Mouse (Mus musculus) lung, postnatal 25 days (tissue): ENCODE measurements at regions not wholly inside any gene's neighbourhood (a gene's known extent, or its start where the extent isn't known, plus 50 kb on each side); places are given as distances from the start of the nearest gene placed in this dataset.
"Not testable (repeated sequence)": the region's sequence is repeated elsewhere in the genome, so short reads cannot be mapped to it uniquely, and the experiment has no call there.

Source experiments
- DNase-seq: peaks from one replicate; pipeline ENCODE4 v3.0.0; 2022; ENCODE audit warnings: low spot score

GRCm38 (mm10) chr3:5806947-5807575, 56.5 kb downstream of the Gm8797 start:
- DNase-seq, result no peak

DNA sequence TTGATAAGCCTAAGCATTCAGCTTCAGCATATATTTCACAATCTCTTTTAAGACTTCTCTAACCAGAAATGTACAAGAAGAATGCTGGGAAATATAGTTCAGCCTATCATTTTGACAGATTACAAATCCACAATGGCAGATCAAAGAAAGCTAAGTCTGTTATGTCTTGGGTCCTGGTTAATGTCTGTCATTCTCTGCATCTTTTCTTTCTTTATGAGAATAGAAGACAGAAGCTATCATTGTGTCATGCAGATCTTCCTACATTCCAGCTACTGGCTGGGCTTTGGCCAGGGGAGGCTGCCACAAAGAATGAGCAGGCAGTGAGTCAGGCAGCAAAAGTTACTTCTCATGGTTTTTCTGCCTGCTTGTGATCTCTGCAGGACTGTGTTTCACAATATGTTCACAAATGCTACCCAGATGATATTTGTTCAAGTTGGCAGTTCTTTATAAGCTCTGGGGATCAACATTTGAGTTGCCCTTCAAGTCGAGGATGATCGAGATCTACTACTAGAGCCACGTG, 60.5 kb downstream of the Gm8797 start:
- no peak for DNase-seq

DNA sequence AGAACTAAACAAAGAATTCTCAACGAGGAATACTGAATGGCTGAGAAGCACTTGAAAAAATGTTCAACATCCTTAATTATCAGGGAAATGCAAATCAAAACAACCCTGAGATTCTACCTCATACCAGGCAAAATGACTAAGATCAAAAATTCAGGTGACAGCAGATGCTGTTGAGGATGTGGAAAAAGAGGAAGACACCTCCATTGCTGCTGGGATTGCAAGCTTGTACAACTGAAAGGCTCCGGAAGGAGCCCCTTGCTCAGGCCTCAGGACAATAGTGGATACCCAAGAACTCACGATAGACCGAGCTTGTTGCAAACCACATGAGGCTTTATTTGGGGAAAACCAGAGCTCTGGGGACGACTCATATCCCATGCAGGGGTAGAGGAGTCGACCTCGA, 69.6 kb downstream of the Gm8797 start:
- not testable (repeated sequence) for DNase-seq

DNA sequence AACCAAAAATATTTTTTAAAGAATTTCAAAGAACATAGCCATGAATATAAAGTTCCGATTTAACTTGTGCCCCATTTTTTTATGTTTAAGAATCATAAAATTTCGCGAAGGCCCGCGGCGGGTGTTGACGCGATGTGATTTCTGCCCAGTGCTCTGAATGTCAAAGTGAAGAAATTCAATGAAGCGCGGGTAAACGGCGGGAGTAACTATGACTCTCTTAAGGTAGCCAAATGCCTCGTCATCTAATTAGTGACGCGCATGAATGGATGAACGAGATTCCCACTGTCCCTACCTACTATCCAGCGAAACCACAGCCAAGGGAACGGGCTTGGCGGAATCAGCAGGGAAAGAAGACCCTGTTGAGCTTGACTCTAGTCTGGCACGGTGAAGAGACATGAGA, 109.6 kb downstream of the Gm8797 start:
- DNase-seq, result peak; percentile 99

GRCm38 (mm10) chr3:5870407-5870806, 119.8 kb downstream of the Gm8797 start:
- no peak for DNase-seq

DNA sequence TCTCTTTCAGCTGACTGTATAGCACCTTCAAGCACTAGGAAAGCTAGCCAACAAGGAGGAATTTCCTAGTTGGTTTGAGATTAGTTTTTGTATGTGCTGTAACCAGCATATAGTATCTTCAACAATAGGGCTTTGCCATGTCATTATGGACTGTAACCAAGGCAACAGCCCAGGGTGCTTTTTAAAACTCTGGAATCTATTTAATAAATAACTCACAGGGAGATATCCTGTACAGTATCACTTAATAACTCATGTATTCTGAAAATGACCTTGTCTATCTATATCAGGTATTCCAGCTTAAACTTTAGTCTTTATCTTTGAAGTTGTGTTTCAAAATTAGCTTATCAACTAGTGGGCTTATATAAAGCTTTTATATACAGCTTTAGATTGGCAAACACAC, 128.5 kb downstream of the Gm8797 start:
- DNase-seq, result no peak

- no peak for DNase-seq
Measured at GRCm38 (mm10) chr3:5917536-5917935, 166.9 kb downstream of the Gm8797 start.

- not testable (repeated sequence) for DNase-seq
Measured at GRCm38 (mm10) chr3:5950243-5950642, 199.6 kb downstream of the Gm8797 start.

GRCm38 (mm10) chr3:5989011-5989645, 238.5 kb downstream of the Gm8797 start:
- DNase-seq, result not testable (repeated sequence)

DNA sequence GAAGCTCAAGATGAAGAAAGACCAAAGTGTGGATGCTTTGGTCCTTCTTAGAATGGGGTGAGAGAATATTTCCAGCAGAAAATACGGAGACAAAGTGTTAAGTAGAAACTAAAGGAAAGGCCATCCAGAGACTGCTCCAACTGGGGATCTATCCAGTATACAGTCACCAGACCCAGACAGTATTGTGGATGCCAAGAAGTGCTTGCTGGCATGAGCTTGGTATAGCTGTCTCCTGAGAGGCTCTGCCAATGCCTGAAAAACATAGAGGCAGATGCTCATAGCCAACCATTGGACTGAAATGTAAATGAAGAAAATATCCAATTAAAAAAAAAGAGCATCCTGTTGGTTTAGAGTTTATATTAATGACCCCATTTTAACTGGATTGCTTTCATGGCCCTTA, 253.8 kb downstream of the Gm8797 start:
- DNase-seq, result no peak

GRCm38 (mm10) chr3:6018749-6019148, 268.1 kb downstream of the Gm8797 start:
- no peak for DNase-seq

DNA sequence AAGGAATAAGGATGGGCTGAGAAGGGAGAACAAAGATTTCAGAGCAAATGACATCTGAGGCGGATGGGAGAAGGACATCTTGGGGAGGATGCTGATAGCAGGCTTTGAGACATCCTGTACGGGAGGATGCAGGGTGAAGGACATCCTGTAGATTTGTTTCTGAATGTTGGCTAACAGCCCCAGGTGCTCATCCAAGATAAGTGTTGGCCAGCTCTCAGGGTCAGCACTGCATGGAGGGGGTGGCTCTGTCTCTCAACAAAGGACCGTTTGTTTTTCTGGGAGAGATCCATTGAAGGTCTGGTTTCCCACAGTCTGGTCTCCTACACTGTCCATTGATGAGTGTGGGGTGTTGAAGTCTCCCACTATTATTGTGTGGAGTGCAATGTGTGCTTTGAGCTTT, 290.7 kb downstream of the Gm8797 start:
- not testable (repeated sequence) for DNase-seq

DNA sequence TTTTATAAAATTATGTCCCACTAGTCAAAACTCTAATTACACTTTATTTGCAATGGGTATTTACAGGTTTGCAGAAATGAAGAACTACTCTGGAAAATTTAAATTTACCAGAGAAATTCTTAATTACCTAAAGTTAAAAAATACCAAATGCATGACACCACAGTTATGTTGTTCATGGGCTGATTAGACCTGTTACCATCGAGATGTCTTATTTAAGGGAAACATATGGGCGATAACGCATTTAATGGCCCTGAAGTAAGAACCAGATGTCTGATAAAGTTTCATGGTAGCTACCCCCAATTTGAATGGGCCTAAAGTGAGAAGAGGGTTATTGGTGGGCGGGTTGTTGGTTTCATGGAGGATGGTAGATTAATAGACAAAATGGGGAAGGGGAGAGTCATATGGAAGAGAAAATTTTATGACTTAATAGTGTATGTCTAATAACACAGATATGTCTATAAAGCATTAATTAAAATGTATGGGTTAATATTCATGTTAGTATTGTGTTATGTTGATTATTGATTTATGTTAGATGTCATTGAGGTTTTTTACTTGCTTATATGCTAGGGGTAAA, 299.0 kb downstream of the Gm8797 start:
- DNase-seq, result no peak

GRCm38 (mm10) chr3:6051901-6052300, 301.3 kb downstream of the Gm8797 start:
- no peak for DNase-seq

GRCm38 (mm10) chr3:6083855-6084254, 333.2 kb downstream of the Gm8797 start:
- DNase-seq, result no peak

GRCm38 (mm10) chr3:6087267-6087666, 336.7 kb downstream of the Gm8797 start:
- DNase-seq, result no peak

DNA sequence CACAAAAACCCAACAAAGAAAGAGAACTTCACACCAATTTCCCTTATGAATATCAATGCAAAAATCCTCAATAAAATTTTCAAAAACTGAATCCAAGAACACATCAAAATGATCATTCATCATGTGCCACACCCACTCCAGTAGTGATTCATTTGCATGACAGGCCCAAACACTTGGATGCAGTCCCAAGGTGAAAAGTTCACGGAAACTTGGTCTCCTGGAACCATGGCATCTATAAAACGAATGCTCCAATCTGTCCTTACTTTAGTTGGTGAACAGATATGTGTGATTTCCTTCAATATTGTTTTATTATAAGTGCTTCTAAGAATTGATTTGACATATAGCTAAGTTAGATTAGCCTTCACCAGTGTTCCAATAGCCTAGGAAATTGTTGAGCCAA, 343.3 kb downstream of the Gm8797 start:
- DNase-seq, result no peak

DNA sequence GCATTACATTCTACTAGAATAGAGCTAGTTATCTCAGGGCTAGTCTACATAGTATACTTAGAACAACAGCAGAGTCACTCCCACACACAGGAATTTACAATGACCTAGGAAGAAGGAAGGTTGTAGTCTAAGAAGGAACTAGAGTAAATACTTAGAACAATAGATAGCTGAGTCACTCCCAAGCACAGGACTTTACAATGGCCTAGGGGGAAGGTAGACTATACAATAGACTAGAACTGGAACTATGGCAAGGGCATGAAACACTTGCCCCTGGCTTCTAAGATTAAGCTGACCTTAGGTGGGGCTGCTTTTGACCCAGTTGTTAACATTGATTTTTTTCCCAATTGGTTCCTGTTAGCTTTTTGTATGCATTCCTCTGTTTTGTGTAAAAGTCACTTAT, 343.8 kb downstream of the Gm8797 start:
- not testable (repeated sequence) for DNase-seq

DNA sequence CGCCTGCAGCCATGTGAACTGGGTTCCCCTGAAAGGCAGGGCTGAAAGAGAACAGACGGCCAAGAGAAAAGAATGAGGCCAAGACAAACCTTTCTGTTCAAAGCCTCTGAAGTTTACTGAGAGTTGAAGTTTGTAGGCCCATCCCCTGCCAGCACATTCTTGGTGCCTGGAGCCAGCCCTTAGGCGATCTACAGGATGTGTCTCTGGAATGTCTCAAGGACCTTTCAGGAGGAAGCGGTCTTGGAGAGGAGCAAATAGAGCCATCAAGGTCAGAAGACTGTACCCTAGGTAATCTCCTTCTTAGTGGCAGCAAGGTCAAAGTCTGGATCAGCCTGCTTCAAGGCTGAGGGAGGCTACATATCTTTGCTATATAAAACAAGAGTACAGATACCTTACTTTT, 350.3 kb downstream of the Gm8797 start:
- DNase-seq, result no peak

- no peak for DNase-seq
Measured at GRCm38 (mm10) chr3:6102866-6103265, 352.3 kb downstream of the Gm8797 start.

DNA sequence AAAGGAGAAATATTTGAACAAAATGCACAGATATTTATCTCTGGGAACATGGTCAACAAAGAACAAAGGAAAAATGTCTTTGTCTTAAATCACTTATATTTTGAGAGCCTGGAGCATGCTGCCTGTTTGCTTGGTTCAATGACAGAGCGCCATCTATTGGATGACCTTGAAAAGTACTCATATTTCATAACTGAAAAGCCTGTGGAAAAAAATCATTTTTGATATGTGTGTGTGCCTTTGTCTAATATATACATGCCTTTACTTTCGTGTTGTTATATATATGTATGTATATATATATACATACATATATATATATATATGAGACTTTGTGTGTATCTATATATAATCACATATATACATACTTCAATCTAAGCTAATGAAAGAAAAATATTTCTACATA, 356.1 kb downstream of the Gm8797 start:
- DNase-seq, result peak; percentile 14

DNA sequence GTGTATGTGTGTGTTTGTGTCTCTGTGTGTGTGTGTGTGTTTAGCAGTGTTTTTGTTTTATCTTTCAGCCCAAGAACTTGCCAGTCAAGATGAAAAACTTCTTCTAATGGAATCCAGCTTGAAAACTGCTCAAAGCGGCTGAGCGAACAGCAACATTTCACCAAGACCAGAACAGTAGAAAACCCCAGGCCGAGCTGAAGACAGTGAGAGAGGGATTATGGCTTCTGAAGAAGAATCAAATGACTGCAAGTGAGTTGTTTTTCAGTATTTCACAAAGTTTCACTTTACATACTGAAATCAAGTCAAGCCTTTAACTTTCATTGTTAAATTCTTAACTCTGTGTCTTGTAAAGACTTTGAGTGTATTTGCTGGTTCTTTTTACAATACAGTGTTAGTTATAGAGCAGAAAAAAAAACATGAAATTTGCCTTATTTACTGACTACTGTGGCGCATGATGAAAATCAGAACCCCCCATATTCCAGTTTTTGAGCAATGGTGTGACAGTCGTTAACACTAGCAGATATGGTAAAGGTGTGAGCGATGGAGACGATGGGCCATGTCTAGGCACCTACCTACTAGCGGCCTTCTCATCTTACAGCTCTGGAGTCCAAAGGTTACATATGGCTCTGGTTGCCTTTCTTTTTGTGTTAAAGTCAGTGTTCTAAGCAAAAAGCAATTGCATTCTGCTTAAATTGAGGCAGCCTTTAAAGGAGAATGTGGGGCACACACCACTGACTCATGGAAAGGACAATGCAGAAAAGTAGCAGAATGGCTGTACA, 357.0 kb downstream of the Gm8797 start:
- no peak for DNase-seq

GRCm38 (mm10) chr3:6118721-6119120, 368.1 kb downstream of the Gm8797 start:
- peak; percentile 1 for DNase-seq
